ENCODE assay signal across 8 mouse cellular contexts in genomic region chr3:127552434-127552972, GRCm38 (mm10). TPM values are rescaled to one million over a fixed set of nuclear protein-coding genes. Genes with fewer than 3 reads are reported as not detected.
DNase-seq lines count a peak whose midpoint lies in the region; ATAC-seq and TF ChIP-seq lines count a peak whose summit lies in the region.

No protein-coding gene starts in this region.

- no peaks in the 10 kb centered on the region for H3K9me3 ChIP-seq in hindbrain, embryonic 16.5 days (ENCODE audit: control insufficient read depth, low read length)
- H3K9me3 ChIP-seq in lung, postnatal 0 days (ENCODE audit: low read length), result no peaks in the 10 kb centered on the region

- no peak for TF ChIP-seq CTCF in kidney, adult 2 months (conservative IDR thresholded peaks at IDR 0.05; ENCODE audit: insufficient read depth, insufficient read length, low read depth, low read length)
- TF ChIP-seq CTCF in lung, postnatal 0 days (IDR thresholded peaks at IDR 0.05), result no peak

- H3K9ac ChIP-seq in hindbrain, embryonic 16.5 days (ENCODE audit: low read depth, low read length), result peak overlapping the region; percentile 81
- peak overlapping the region; percentile 30; the same call in 1 of the 2 replicates for H3K9ac ChIP-seq in lung, postnatal 0 days (replicated peaks; ENCODE audit: low read depth)

- TF ChIP-seq EP300 in lung, postnatal 0 days (IDR thresholded peaks at IDR 0.05), result no peak

- 2% methylated on average over 13 of the region's 13 CpGs for WGBS in kidney, adult 2 months
- 5% methylated on average over 12 of the region's 13 CpGs for WGBS in hindbrain, embryonic 16.5 days
- WGBS in lung, postnatal 0 days, result 4% methylated on average over 10 of the region's 13 CpGs

- peak overlapping the region; percentile 68 for H3K4me2 ChIP-seq in hindbrain, embryonic 16.5 days (ENCODE audit: low read length)
- peak overlapping the region; percentile 56 for H3K4me2 ChIP-seq in lung, postnatal 0 days (replicated peaks; ENCODE audit: low read depth, low read length)

- H3K27ac ChIP-seq in kidney, adult 2 months (ENCODE audit: insufficient read depth, low read depth, low read length), result 0 out of 2 replicates have a peak overlapping the region, but pooled peaks have one; percentile 66
- peak overlapping the region; percentile 95 for H3K27ac ChIP-seq in hindbrain, embryonic 16.5 days (ENCODE audit: low read depth, low read length)
- H3K27ac ChIP-seq in lung, postnatal 0 days (ENCODE audit: low read length), result peak overlapping the region; percentile 92

- DNase-seq in kidney, adult 2 months, result no peak
- no peak for DNase-seq in kidney, adult 9 months
- DNase-seq in c-Kit-positive CD71-positive TER-119-positive erythroid progenitor cells, embryonic 14.5 days (ENCODE audit: low spot score), result peak; percentile 16
- no peak for DNase-seq in lung, postnatal 0 days (ENCODE audit: low spot score)
- DNase-seq in left cerebral cortex, adult 18-20 months (ENCODE audit: low spot score in 2 of 2), result no peak
- DNase-seq in adrenal gland, postnatal 14 days, result no peak
- no peak for DNase-seq in embryo, embryonic 9.5 days (ENCODE audit: extremely low spot score)

- peak overlapping the region; percentile 95 for H3K4me3 ChIP-seq in kidney, adult 2 months (ENCODE audit: insufficient read depth, low read depth, low read length)
- peak overlapping the region; percentile 79 for H3K4me3 ChIP-seq in hindbrain, embryonic 16.5 days (ENCODE audit: low read length)
- peak overlapping the region; percentile 65 for H3K4me3 ChIP-seq in lung, postnatal 0 days (ENCODE audit: low read depth, low read length)

- ATAC-seq in hindbrain, embryonic 16.5 days, result no peak
- no peak for ATAC-seq in lung, postnatal 0 days

- H3K36me3 ChIP-seq in kidney, adult 2 months (ENCODE audit: control insufficient read depth, insufficient read depth, low read length), result no peaks in the 10 kb centered on the region
- no peaks in the 10 kb centered on the region for H3K36me3 ChIP-seq in hindbrain, embryonic 16.5 days (ENCODE audit: control insufficient read depth, insufficient read depth, low read length)
- no peaks in the 10 kb centered on the region for H3K36me3 ChIP-seq in lung, postnatal 0 days (ENCODE audit: insufficient read depth, low read length)

- no peaks in the 10 kb centered on the region; the same call in 1 of the 2 replicates for H3K4me1 ChIP-seq in kidney, adult 2 months (ENCODE audit: control insufficient read depth, insufficient read depth, low read length)
- H3K4me1 ChIP-seq in hindbrain, embryonic 16.5 days (ENCODE audit: control insufficient read depth, insufficient read depth, low read depth, low read length), result no peaks in the 10 kb centered on the region
- H3K4me1 ChIP-seq in lung, postnatal 0 days (ENCODE audit: insufficient read depth, low read depth, low read length), result no peaks in the 10 kb centered on the region

- H3K27me3 ChIP-seq in kidney, adult 2 months (replicated peaks; ENCODE audit: control insufficient read depth, insufficient read depth, low read length), result no peaks in the 10 kb centered on the region
- H3K27me3 ChIP-seq in hindbrain, embryonic 16.5 days (replicated peaks; ENCODE audit: control insufficient read depth, insufficient read depth, low read length), result no peaks in the 10 kb centered on the region
- H3K27me3 ChIP-seq in lung, postnatal 0 days (replicated peaks; ENCODE audit: insufficient read depth, low read length), result no peaks in the 10 kb centered on the region

- no peak for TF ChIP-seq POLR2A in kidney, adult 2 months (IDR thresholded peaks at IDR 0.05; ENCODE audit: low read depth, low read length)

RNA-seq across cellular contexts. Expression of gene Larp7, which starts 0.6 kb away (rescaled TPM):
- 1.6 and 2.6 TPM in 2 replicates for polyA plus RNA-seq in kidney, adult 2 months (2012; rRNA removed)
- polyA plus RNA-seq in hindbrain, embryonic 16.5 days (2015; fragmentation: Nextera tagmentation; extraction: Ambion mirVana), result 23.1 and 23.7 TPM in 2 replicates
- 20.5 and 23.1 TPM in 2 replicates for polyA plus RNA-seq in lung, postnatal 0 days (2015; fragmentation: Nextera tagmentation; extraction: Ambion mirVana)
- total RNA-seq in left cerebral cortex, adult 18-20 months (2021), result 10 to 100 TPM; 18.0 to 19.4 TPM
- total RNA-seq in adrenal gland, postnatal 14 days (2021), result 23.5 and 25.3 TPM in 2 replicates

RNA-seq across cellular contexts. Expression of gene Zgrf1, which starts 0.8 kb away (rescaled TPM):
- 0.23 and 0.25 TPM in 2 replicates for polyA plus RNA-seq in kidney, adult 2 months (2012; rRNA removed)
- polyA plus RNA-seq in hindbrain, embryonic 16.5 days (2015; fragmentation: Nextera tagmentation; extraction: Ambion mirVana), result 2.8 and 3.4 TPM in 2 replicates
- polyA plus RNA-seq in lung, postnatal 0 days (2015; fragmentation: Nextera tagmentation; extraction: Ambion mirVana), result 1.0 and 1.1 TPM in 2 replicates
- total RNA-seq in left cerebral cortex, adult 18-20 months (2021), result 1 to 10 TPM; 2.9 to 3.7 TPM
- 2.8 and 3.2 TPM in 2 replicates for total RNA-seq in adrenal gland, postnatal 14 days (2021)

RNA-seq across cellular contexts. Expression of gene Ank2, which starts 53.4 kb away (rescaled TPM):
- polyA plus RNA-seq in kidney, adult 2 months (2012; rRNA removed), result 3.9 and 5.7 TPM in 2 replicates
- polyA plus RNA-seq in hindbrain, embryonic 16.5 days (2015; fragmentation: Nextera tagmentation; extraction: Ambion mirVana), result 148 and 169 TPM in 2 replicates
- 3.9 and 4.4 TPM in 2 replicates for polyA plus RNA-seq in lung, postnatal 0 days (2015; fragmentation: Nextera tagmentation; extraction: Ambion mirVana)
- 100 to 1,000 TPM; 787 to 814 TPM for total RNA-seq in left cerebral cortex, adult 18-20 months (2021)
- 65.5 and 71.9 TPM in 2 replicates for total RNA-seq in adrenal gland, postnatal 14 days (2021)

Comparison
In these comparisons a context has a peak if more than half of its experiments do, and no peak if none do; other contexts are left out.
1. RNA of gene Ank2, which starts 53.4 kb away (polyA plus RNA-seq): 148 to 169 TPM in hindbrain, embryonic 16.5 days; 3.9 to 5.7 TPM in kidney, adult 2 months and 3.9 to 4.4 TPM in lung, postnatal 0 days; every median in the first group is over 10 times any median in the second.
2. Peak in every context shown above with its lines, with median percentiles within 50 percentile points of each other: H3K27ac ChIP-seq and H3K4me3 ChIP-seq.